Mouse (Mus musculus) neural tube, embryonic 14.5 days (tissue): ENCODE measurements around the gene Usp15. TPM values are rescaled to one million over a fixed set of nuclear protein-coding genes. Genes with fewer than 3 reads are reported as not detected.

ENCODE experiments used
- ATAC-seq: fragments of 200-750 bp; cut with Nextera tagmentation; 2 replicates; pipeline ENCODE4 v1.8.0; 2017; ENCODE audit warnings: low read depth, mild to moderate bottlenecking, moderate TSS enrichment, moderate library complexity
- H3K27ac ChIP-seq: fragments of 300-500 bp; sonication (generic); 2 replicates; pipeline ENCODE4 v1.5.1; 2014; ENCODE audit warnings: low read depth, mild to moderate bottlenecking, control low read depth, low read length, moderate library complexity, mixed read lengths
- H3K27me3 ChIP-seq: fragments of 300-500 bp; sonication (generic); 2 replicates; pipeline ENCODE4 v1.6.1; 2014; ENCODE audit warnings: low read length; ENCODE audit not compliant: control insufficient read depth, insufficient read depth
- H3K36me3 ChIP-seq: fragments of 300-500 bp; sonication (generic); 2 replicates; pipeline ENCODE4 v1.6.1; 2014; ENCODE audit warnings: low read length, mixed read lengths; ENCODE audit not compliant: control insufficient read depth, insufficient read depth
- H3K4me1 ChIP-seq: fragments of 300-500 bp; sonication (generic); 2 replicates; pipeline ENCODE4 v1.6.1; 2014; ENCODE audit warnings: low read length; ENCODE audit not compliant: control insufficient read depth, insufficient read depth
- H3K4me2 ChIP-seq: fragments of 300-500 bp; sonication (generic); 2 replicates; pipeline ENCODE4 v1.6.1; 2014; ENCODE audit warnings: mild to moderate bottlenecking, low read depth, low read length, control low read depth
- H3K4me3 ChIP-seq: fragments of 300-500 bp; sonication (generic); 2 replicates; pipeline ENCODE4 v1.5.1; 2014; ENCODE audit warnings: low read depth, low read length, control low read depth, mixed read lengths
- H3K9ac ChIP-seq: fragments of 300-500 bp; sonication (generic); replicated peaks from 2 replicates; pipeline ENCODE4 v1.6.1; 2014; ENCODE audit warnings: low read depth, mild to moderate bottlenecking, control low read depth, low read length, mixed read lengths
- H3K9me3 ChIP-seq: fragments of 300-500 bp; sonication (generic); 2 replicates; pipeline ENCODE4 v1.6.1; 2016; ENCODE audit warnings: low read length; ENCODE audit not compliant: control insufficient read depth
- WGBS: fragments of 180-500 bp; shearing (Covaris S2); extraction: QIAGEN DNeasy Blood & Tissue Kit; methylation state at CpG from one replicate; pipeline ENCODE4 v1.1.7; 2014; 5-methylcytosine and 5-hydroxymethylcytosine counted together
- polyA plus RNA-seq: library from polyadenylated mRNA; unstranded; fragments of >200 nt; fragmentation: Nextera tagmentation; extraction: Ambion mirVana; gene quantifications from 2 replicates; pipeline ENCODE4 v1.2.1, GENCODE M21; 2014

The Usp15 gene
- polyA plus RNA-seq, 1 experiment from 2014 or later: 106 TPM

DNA sequence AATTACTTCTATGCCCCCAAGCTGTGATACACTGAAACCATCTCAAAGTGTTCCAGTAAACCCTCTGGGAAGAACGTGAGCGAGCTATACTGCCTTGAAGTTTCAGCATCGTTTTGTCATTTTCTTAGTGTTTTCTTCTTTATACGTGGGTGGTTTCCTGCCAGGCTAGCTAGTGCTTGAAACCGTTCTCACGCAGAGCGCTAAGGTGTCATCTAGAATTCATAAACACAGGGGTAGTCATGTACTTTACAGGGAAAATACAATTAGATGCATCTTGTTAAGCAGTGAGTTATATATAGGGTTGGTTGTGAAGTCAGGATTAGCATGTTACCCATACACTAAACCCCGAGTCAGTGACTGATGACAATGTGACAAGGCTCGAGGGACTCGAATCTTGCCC lies 65.3 kb downstream of the Usp15 start:
- Histone ChIP-seq H3K9ac (no peak overlapping the region), H3K4me3 (no peak overlapping the region), H3K4me1 (no peaks in the 10 kb centered on the region), H3K36me3 (peaks cover 25% of the 10 kb centered on the region), H3K4me2 (no peak overlapping the region), H3K9me3 (no peaks in the 10 kb centered on the region), H3K27ac (no peak overlapping the region), H3K27me3 (no peaks in the 10 kb centered on the region)
- 94% methylated on average over 10 of the region's 10 CpGs for WGBS
- ATAC-seq: no peak

DNA sequence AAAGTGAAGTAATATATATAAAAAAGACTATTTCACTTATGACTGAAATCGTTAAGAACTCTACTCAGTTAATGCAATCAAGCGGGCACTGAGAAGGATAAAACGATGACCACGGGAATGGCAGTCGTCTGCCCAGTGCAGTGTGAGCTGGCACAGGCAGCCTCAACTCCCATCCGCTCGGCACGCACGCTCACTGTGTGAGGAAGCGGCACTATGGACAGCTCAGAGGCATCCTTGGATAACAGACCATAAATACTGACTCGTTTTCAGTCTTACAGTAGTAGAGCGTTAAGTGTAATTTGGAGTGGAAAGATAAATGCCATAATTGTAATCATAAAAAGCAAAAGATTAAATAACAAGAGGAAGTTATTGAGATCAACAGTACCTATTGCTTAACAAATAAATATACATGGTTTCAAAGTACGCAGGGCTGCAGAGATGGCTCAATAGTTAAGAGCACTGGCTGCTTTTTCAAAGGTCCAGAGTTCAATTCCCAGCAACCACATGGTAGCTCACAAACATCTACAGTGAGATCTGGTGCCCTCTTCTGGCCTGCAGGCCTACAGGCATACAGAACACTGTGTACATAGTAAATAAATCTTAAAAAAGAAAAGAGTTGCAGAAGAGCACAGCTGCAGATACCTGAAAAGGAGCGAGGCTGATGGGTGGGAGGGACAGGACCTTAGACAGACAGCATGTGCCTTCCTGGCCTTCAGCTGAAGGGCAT lies 76.0 kb downstream of the Usp15 start:
- Histone ChIP-seq H3K4me1 (no peaks in the 10 kb centered on the region), H3K27me3 (no peaks in the 10 kb centered on the region), H3K27ac (no peak overlapping the region), H3K4me2 (no peak overlapping the region), H3K4me3 (no peak overlapping the region), H3K9ac (no peak overlapping the region), H3K9me3 (no peaks in the 10 kb centered on the region), H3K36me3 (peaks cover 67% of the 10 kb centered on the region)
- 95% methylated on average over 14 of the region's 14 CpGs for WGBS
- no peak for ATAC-seq

DNA sequence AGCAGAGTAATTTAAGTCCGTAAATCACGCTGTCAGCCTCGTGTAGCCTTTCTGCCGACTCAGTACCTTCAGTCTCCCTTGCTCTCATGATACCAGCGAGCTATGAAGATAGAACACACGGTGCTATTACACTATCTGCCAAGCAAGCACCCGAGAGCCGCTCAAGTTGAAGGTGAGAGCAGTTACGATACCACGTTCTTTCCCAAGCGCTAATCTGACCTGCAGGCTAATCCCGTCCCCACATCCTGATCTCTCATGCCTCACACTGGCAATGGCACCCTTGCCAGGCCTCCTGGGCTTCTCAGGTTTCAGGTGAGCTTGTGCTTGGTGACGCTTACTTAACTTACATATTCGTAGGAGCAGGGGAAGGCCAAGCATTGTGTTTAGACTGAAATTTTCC lies 79.9 kb downstream of the Usp15 start:
- no peak overlapping the region for H3K4me2 ChIP-seq
- H3K4me3 ChIP-seq: no peak overlapping the region
- no peaks in the 10 kb centered on the region for H3K4me1 ChIP-seq
- peaks cover 65% of the 10 kb centered on the region for H3K36me3 ChIP-seq
- H3K9ac ChIP-seq: no peak overlapping the region
- 85% methylated on average over 14 of the region's 14 CpGs for WGBS
- ATAC-seq: no peak
- H3K9me3 ChIP-seq: no peaks in the 10 kb centered on the region
- no peak overlapping the region for H3K27ac ChIP-seq
- no peaks in the 10 kb centered on the region for H3K27me3 ChIP-seq

DNA sequence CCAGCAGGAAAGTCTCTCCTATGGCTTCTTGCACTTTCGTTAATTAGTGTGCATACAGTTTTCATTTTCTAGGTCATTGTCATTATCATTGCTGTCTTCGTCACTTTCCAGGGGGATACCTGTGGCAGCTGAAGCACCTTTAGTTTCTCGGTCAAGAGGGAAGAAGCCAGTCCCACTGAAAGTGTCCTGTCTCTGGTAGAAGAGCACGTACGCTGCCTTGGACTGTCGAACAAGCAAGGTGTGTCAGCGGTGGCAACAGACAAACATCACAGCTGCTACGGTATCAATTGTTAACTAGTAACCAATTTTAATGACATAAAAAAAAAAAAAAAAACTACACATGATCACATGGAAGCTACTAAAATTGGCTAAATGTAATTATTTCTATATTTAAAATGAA lies 83.3 kb downstream of the Usp15 start:
- no peak overlapping the region for H3K27ac ChIP-seq
- no peaks in the 10 kb centered on the region for H3K9me3 ChIP-seq
- H3K36me3 ChIP-seq: peaks cover 45% of the 10 kb centered on the region
- H3K4me3 ChIP-seq: no peak overlapping the region
- H3K4me2 ChIP-seq: no peak overlapping the region
- WGBS: 98% methylated on average over 8 of the region's 8 CpGs
- H3K4me1 ChIP-seq: no peaks in the 10 kb centered on the region
- no peak for ATAC-seq
- no peak overlapping the region for H3K9ac ChIP-seq
- no peaks in the 10 kb centered on the region for H3K27me3 ChIP-seq

DNA sequence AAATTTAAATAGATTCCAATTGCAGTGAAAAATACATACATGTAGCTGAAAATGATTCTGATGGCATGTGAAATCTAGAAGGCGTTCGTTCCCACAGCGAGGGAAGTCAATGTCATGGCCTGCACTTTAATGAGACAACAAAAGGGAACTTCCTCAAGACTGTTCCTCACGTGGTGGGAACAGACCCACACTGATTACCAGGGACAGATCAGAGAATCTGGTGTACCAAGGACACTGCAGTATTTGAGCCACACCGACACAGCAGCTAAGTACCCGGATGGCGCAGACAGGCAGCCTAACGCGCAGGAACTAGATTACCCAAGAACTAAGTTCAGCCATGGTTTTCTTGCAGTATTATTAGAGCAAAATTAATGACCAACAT lies 84.0 kb downstream of the Usp15 start:
- Histone ChIP-seq H3K27ac (no peak overlapping the region), H3K4me1 (no peaks in the 10 kb centered on the region), H3K4me3 (no peak overlapping the region), H3K27me3 (no peaks in the 10 kb centered on the region), H3K36me3 (peaks cover 40% of the 10 kb centered on the region), H3K9ac (no peak overlapping the region), H3K9me3 (no peaks in the 10 kb centered on the region), H3K4me2 (no peak overlapping the region)
- WGBS: 94% methylated on average over 9 of the region's 9 CpGs
- no peak for ATAC-seq

DNA sequence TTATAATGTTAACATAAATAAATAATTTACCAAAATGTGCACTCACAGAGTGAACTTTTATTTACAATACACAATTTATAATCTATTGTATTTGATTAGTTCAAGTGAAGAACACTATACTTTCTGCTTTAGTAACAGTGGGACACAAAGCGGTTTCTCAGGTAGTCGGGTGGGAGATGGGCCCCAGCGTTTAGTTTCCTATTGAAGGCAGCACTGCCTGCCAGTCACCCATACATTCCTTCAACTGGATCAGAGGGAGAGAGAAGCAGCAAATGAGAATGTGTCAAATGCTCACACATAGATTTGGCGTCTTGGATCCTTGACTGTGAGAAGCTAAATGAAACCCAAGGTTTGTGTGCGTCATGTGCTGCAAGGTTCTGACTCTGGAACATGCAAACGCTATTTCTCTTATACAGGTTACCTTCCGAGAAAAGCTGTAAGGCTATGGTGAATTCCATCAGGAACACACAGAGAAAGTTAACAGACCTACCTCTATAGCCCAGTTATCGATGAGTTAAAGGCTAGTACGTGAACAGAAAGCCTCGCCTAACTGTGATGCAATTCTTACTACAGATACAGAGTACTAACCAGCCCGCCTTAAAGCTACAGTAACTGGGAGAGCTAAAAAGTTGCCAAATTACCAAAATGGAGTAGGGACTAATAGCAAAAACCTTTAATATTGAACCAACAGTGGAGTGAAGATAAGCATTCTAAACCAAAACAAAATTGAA lies 84.6 kb downstream of the Usp15 start:
- no peak for ATAC-seq
- WGBS: 93% methylated on average over 11 of the region's 11 CpGs

DNA sequence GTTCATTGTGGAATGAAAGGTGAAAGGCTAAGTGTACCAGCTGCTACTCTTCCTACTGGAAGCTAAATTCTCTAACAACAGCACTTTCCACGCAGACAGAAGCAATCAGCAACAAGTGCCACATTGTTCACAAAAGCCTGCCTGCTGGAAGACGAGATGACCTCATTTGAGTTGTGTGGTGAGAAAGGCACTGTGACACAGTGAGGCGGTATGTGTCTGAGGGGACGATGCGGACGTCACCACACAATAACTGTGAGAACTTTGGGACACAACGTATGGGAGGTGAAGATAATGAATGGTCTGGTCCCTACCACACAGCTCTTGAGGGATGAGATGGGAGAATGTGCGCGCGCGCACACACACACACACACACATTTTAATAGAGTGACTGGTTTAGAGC lies 86.2 kb downstream of the Usp15 start:
- peaks cover 21% of the 10 kb centered on the region for H3K36me3 ChIP-seq
- H3K4me1 ChIP-seq: no peaks in the 10 kb centered on the region
- H3K27ac ChIP-seq: no peak overlapping the region
- H3K9me3 ChIP-seq: no peaks in the 10 kb centered on the region
- no peak overlapping the region for H3K4me3 ChIP-seq
- 65% methylated on average over 11 of the region's 11 CpGs for WGBS
- H3K9ac ChIP-seq: no peak overlapping the region
- H3K27me3 ChIP-seq: no peaks in the 10 kb centered on the region
- H3K4me2 ChIP-seq: no peak overlapping the region
- peak; percentile 51; the same call in 1 of the 2 replicates for ATAC-seq

More for the DNA sequence above, 84.6 kb downstream of the Usp15 start:
- H3K4me1 ChIP-seq: no peaks in the 10 kb centered on the region
- H3K36me3 ChIP-seq: peaks cover 34% of the 10 kb centered on the region
- no peak overlapping the region for H3K27ac ChIP-seq
- H3K27me3 ChIP-seq: no peaks in the 10 kb centered on the region
- H3K9me3 ChIP-seq: no peaks in the 10 kb centered on the region
- no peak overlapping the region for H3K9ac ChIP-seq
- H3K4me2 ChIP-seq: no peak overlapping the region
- H3K4me3 ChIP-seq: no peak overlapping the region

DNA sequence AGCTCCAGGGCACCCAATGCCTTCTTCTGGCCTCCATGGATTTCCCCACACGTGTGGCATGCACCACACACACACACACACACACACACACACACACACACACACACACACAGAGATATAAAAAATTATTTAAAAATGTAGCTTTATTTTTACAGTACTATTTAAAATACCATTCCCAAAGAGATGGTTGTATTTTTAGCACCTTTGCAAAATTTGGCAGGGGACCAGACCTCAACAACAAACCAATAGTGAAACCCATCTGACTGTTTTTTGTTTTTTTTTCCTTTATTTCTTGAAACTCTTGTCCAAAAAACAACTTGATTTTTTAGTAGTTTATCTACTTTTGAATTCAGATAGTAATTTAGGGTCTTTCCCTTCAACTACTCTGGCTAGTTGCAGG lies 88.3 kb downstream of the Usp15 start:
- Histone ChIP-seq H3K27me3 (no peaks in the 10 kb centered on the region), H3K4me1 (no peaks in the 10 kb centered on the region), H3K9me3 (no peaks in the 10 kb centered on the region), H3K27ac (no peak overlapping the region), H3K9ac (no peak overlapping the region), H3K4me2 (no peak overlapping the region), H3K36me3 (peaks cover 8% of the 10 kb centered on the region), H3K4me3 (no peak overlapping the region)
- no peak for ATAC-seq
- WGBS: 92% methylated on average over 1 of the region's 1 CpGs

DNA sequence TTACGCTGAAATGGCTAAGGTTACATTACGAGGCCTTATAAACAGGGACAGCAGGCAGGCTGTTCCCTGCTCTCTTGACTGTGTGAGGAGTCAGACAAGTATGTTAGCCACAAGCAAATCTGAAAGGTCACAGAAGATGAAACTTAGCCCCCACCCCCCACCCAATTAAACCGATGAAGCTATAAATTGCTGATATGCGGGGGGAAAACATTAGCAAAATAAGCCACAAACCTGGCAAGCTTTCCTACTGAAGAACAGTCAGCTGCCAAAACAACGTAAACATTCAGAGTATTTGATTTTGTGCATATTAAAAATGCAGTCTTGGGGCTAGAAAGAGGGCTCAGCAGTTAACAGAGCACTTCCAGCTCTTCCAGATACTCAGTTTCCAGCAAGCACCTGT lies 88.7 kb downstream of the Usp15 start:
- H3K9ac ChIP-seq: no peak overlapping the region
- no peaks in the 10 kb centered on the region for H3K9me3 ChIP-seq
- 97% methylated on average over 5 of the region's 5 CpGs for WGBS
- H3K27ac ChIP-seq: no peak overlapping the region
- no peak overlapping the region for H3K4me3 ChIP-seq
- H3K4me2 ChIP-seq: no peak overlapping the region
- H3K27me3 ChIP-seq: no peaks in the 10 kb centered on the region
- H3K4me1 ChIP-seq: no peaks in the 10 kb centered on the region
- no peak for ATAC-seq
- H3K36me3 ChIP-seq: peaks cover 6% of the 10 kb centered on the region; the same call in 1 of the 2 replicates
